Mouse (Mus musculus): Measurements from ENCODE around the gene Exoc5.
A peak's percentile ranks its signal among the peaks of the same experiment; 100 is the strongest.

The Exoc5 gene

DNA sequence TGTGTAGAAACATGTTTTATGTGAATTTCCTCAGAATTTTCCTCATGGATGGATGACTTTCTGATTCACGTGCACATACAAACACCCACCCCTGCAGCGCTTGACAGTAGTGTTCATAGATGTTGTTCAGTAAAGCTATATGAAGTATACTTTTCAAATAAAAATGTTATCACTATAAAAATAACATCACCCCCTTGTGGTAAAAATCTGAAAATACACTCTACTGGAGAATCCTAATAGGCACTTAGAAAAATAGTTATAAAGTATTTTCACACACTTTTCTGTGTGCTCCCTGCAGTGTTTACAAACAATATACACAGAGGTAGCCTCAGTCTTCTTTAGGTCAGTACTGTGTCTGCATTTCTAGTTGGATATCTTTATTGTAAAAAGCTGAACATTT lies 58.5 kb downstream of the Exoc5 start:
- DNase-seq (ENCODE audit: low read depth, low spot score), result peak; percentile 12

- DNase-seq (ENCODE audit: low read depth, low spot score), result no peak
Observed at GRCm38 (mm10) chr14:49001655-49002054, 64.8 kb downstream of the Exoc5 start.

- DNase-seq (ENCODE audit: low read depth, low spot score), result no peak
Observed at GRCm38 (mm10) chr14:48998795-48999194, 67.7 kb downstream of the Exoc5 start.

DNA sequence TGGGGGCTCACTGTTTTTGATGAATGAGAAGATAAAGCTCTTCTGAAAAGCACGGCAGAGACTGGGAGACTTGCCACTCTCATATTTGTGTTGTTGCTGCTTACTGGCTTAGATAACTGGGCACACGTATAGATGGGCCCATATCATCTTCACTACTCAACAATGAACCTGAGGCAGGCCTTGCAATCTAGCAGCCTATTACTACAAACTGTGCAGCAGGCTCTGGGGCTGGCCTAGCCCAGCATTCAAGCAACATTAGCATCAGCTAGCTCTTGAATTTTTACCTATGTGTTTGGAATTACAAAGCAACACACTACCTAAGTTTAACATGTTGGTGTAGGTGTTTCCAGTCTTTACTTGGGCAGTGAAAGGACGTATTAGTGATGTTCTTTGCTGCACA lies 72.6 kb downstream of the Exoc5 start:
- DNase-seq (ENCODE audit: low read depth, low spot score), result no peak

GRCm38 (mm10) chr14:48992070-48992580 lies 74.3 kb downstream of the Exoc5 start:
- DNase-seq (ENCODE audit: low read depth, low spot score), result no peak

- no peak for DNase-seq (ENCODE audit: low read depth, low spot score)
Observed at GRCm38 (mm10) chr14:48991144-48991522, 75.3 kb downstream of the Exoc5 start.

DNA sequence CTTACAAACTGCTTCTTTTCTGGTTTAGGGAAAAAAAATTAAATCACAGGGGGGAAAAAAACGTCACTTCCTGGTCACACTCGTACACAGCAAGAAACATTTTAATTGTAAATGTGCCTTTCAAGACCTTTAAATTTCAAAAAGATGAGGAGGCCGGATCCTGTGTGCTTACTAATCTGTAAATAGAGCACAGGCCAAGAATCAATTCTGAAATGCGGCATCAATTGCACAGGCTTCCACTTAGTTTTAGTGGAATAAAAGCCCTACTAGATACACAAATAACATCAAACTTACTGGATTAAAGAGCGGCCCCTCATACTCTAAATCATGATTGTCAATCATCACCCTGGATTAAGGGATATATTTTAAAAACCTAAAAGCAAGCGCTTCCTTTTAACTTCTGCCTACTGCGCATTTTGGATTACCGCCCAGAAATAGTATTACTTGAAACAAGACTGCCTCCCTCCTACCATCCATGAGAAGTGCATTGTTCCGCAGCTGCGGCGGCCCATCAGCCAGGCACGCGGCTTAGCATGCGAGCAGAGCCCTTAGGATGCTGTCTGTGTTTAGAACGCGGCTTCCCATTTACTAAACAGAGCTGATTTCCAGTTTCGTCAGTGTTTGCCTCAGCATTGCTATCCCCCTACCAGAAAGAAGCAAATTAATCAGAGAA lies 75.8 kb downstream of the Exoc5 start:
- no peak for DNase-seq (ENCODE audit: low read depth, low spot score)

GRCm38 (mm10) chr14:48989831-48990230 lies 76.6 kb downstream of the Exoc5 start:
- DNase-seq (ENCODE audit: low read depth, low spot score), result no peak

DNA sequence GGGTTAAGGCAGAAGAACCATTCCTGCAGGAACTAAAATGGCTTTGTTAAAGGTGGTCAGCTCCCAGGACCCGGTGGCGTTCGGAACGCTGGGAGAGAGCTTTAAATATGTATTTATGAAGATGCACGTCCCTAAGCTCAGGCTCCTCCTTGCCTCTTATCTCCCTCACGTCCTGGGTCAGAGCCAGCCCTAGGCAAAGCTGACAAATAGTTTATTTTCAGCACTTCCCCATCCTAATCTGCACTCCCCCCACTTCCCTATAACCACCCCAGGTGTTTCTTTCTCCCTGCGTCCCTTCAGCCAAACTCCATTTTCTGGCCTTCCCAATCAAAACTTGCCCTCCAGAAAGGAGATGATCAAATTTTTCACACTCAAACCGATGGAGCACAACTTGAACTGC lies 80.2 kb downstream of the Exoc5 start:
- DNase-seq (ENCODE audit: low read depth, low spot score), result no peak

GRCm38 (mm10) chr14:48985673-48986072 lies 80.8 kb downstream of the Exoc5 start:
- DNase-seq (ENCODE audit: low read depth, low spot score), result peak; percentile 9

GRCm38 (mm10) chr14:48978971-48979388 lies 87.5 kb downstream of the Exoc5 start:
- DNase-seq (ENCODE audit: low read depth, low spot score), result no peak

- no peak for DNase-seq (ENCODE audit: low read depth, low spot score)
Observed at GRCm38 (mm10) chr14:48971546-48971945, 94.9 kb downstream of the Exoc5 start.

- DNase-seq (ENCODE audit: low read depth, low spot score), result peak; percentile 19
Observed at GRCm38 (mm10) chr14:48968670-48969069, 97.8 kb downstream of the Exoc5 start.

Data from A20 (cell line).